Mouse (Mus musculus): ENCODE measurements around the gene Brms1l. TPM values are rescaled to one million over a fixed set of nuclear protein-coding genes. Genes with fewer than 3 reads are reported as not detected.

The Brms1l gene
- polyA plus RNA-seq, 1 experiment from 2014 or later: 51.5 TPM

DNA sequence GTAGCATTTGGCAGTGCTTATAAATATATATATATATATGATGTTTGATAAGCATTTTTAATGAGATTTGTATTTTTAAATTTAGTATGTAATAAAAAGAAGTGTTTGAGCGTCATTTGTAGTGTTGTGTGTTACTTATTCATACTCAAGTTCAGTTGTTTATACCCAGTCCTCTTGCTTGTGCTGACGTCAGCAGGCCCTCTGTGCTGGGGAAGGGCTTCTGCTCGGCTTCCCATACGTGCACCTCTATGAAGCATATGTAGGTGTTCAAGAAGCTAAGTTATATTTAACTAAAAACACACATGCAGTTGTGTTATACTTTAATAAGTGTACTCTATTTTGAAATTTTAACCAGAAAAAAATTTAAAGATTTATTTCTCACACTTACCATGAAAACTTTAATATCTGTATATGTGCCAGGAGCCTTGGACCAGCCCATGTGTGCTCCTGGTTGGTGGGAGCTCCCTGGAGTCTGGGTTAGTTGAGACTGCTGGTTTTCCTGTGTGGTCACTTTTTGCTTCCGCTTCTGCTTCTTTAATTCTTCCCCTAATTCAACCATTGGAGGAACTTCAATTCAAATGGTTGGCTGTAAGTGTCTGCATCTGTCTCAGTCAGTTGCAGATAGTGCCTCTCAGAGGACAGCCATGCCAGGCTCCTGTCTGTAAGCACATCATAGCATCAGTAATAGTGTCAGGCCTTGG, 33.6 kb downstream of the Brms1l start:
- Histone ChIP-seq H3K27me3 (no peaks in the 10 kb centered on the region), H3K27ac (no peak overlapping the region), H3K4me3 (no peak overlapping the region), H3K36me3 (peaks cover 62% of the 10 kb centered on the region), H3K9me3 (no peaks in the 10 kb centered on the region), H3K9ac (no peak overlapping the region), H3K4me2 (no peak overlapping the region), H3K4me1 (replicated peaks) (no peaks in the 10 kb centered on the region)
- 98% methylated on average over 5 of the region's 5 CpGs for WGBS
- ATAC-seq (ENCODE audit: low FRiP score): no peak

DNA sequence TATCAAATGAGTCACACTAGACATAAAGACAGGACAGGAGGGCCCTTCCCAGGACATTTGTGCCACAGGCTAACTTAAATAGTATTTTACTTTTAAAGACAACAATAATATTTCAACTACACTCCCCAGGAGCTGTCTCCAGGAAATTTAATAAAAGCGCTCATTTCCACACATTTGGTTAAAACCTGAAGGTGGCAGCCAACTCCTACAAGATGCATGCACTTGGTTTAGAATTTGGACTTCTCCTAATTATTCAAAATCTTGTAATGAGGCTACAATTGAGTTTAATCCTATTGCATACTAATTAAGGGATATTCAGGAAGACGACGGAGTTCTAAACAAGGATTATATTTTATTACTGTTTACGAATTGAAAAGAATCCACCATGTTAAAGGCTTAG, 49.3 kb downstream of the Brms1l start:
- Histone ChIP-seq H3K4me1 (replicated peaks) (no peaks in the 10 kb centered on the region), H3K9me3 (no peaks in the 10 kb centered on the region), H3K4me2 (no peak overlapping the region), H3K4me3 (no peak overlapping the region), H3K36me3 (no peaks in the 10 kb centered on the region), H3K27ac (no peak overlapping the region), H3K27me3 (no peaks in the 10 kb centered on the region), H3K9ac (no peak overlapping the region)
- 77% methylated on average over 4 of the region's 4 CpGs for WGBS
- no peak for ATAC-seq (ENCODE audit: low FRiP score)

DNA sequence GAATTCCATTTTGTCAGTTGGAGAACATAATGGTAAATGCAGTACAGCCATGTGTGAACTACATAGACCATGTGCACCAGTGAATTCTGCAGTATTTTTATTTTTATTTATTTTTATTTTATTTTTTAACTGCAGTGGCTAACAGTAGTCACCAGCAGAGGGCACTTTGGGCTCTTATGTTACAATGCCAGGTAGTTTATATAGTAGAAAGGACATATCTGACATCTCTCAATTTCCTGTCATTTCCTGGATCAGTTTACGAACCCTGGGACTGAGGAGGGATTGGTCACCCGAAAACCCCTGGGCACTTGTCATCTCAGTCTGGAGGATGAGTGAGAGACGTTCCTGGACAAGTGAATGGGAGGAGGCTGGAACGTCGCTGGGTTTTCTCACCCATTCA, 52.4 kb downstream of the Brms1l start:
- H3K36me3 ChIP-seq: no peaks in the 10 kb centered on the region
- peak; percentile 61; the same call in 1 of the 2 replicates for ATAC-seq (ENCODE audit: low FRiP score)
- peak overlapping the region; percentile 40 for H3K4me2 ChIP-seq
- no peaks in the 10 kb centered on the region for H3K9me3 ChIP-seq
- H3K27ac ChIP-seq: no peak overlapping the region
- 43% methylated on average over 5 of the region's 5 CpGs for WGBS
- peak overlapping the region; percentile 12; the same call in 1 of the 2 replicates for H3K4me3 ChIP-seq
- H3K4me1 ChIP-seq (replicated peaks): no peaks in the 10 kb centered on the region
- no peaks in the 10 kb centered on the region for H3K27me3 ChIP-seq
- no peak overlapping the region for H3K9ac ChIP-seq

- no peaks in the 10 kb centered on the region for H3K36me3 ChIP-seq
- no peak overlapping the region for H3K27ac ChIP-seq
- H3K4me3 ChIP-seq: no peak overlapping the region
- no peak overlapping the region for H3K9ac ChIP-seq
- H3K27me3 ChIP-seq: no peaks in the 10 kb centered on the region
- no peaks in the 10 kb centered on the region for H3K9me3 ChIP-seq
- no peak overlapping the region for H3K4me2 ChIP-seq
- no peaks in the 10 kb centered on the region for H3K4me1 ChIP-seq (replicated peaks)
- WGBS: 85% methylated on average over 1 of the region's 1 CpGs
- no peak for ATAC-seq (ENCODE audit: low FRiP score)
These were observed 68.7 kb downstream of the Brms1l start for GRCm38 (mm10) chr12:55904801-55905200.

- Histone ChIP-seq H3K36me3 (no peaks in the 10 kb centered on the region), H3K9me3 (no peaks in the 10 kb centered on the region), H3K27ac (no peak overlapping the region), H3K4me2 (no peak overlapping the region), H3K4me3 (no peak overlapping the region), H3K9ac (no peak overlapping the region), H3K27me3 (no peaks in the 10 kb centered on the region), H3K4me1 (replicated peaks) (no peaks in the 10 kb centered on the region)
- WGBS: 26% methylated on average over 3 of the region's 3 CpGs
- ATAC-seq (ENCODE audit: low FRiP score): no peak
These were observed 76.0 kb downstream of the Brms1l start for GRCm38 (mm10) chr12:55912138-55912537.

- Histone ChIP-seq H3K36me3 (no peaks in the 10 kb centered on the region), H3K4me2 (no peak overlapping the region), H3K4me1 (replicated peaks) (no peaks in the 10 kb centered on the region), H3K27me3 (no peaks in the 10 kb centered on the region), H3K4me3 (no peak overlapping the region), H3K9me3 (no peaks in the 10 kb centered on the region), H3K27ac (no peak overlapping the region), H3K9ac (no peak overlapping the region)
- 74% methylated on average over 9 of the region's 9 CpGs for WGBS
- ATAC-seq (ENCODE audit: low FRiP score): no peak
These were observed 77.1 kb downstream of the Brms1l start for GRCm38 (mm10) chr12:55913201-55913600.

DNA sequence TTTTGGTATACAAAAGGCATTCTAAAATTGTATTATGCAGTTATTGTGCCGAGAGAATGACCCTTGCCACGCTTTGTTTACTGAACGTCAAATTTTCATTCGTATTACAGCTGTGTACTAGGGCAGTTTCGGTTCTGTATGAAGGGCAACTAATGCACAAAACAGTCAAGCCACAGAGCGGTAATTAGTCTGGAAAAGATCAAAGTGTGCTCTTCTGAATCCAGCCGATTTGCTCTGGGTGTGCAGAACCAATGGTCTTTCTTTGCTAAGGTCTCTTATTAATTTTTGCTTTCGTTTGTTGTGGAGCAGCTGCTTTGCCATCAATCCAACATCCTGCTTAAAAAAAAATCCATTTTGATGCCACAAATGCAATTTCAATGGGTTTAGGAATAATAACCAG, 80.1 kb downstream of the Brms1l start:
- Histone ChIP-seq H3K4me1 (replicated peaks) (no peaks in the 10 kb centered on the region), H3K9me3 (no peaks in the 10 kb centered on the region), H3K27me3 (no peaks in the 10 kb centered on the region), H3K36me3 (no peaks in the 10 kb centered on the region), H3K9ac (no peak overlapping the region), H3K4me3 (no peak overlapping the region), H3K4me2 (no peak overlapping the region), H3K27ac (no peak overlapping the region)
- 58% methylated on average over 8 of the region's 8 CpGs for WGBS
- ATAC-seq (ENCODE audit: low FRiP score): no peak

DNA sequence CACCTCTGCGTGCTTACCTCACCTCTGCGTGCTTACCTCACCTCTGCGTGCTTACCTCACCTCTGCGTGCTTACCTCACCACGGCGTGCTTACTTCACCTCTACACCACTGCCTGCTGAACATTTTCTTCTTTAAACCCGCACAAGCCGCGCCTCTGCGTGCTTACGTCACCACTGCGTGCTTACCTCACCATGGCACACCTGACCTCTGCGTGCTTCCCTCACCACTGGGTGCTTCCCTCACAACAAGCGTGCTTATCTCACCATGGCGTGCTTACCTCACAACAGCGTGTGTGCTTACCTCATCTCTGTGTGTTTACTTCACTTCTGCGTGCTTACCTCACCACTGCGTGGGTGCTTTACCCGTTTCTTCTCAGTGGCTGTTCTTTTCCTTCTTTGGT, 80.9 kb downstream of the Brms1l start:
- no peak overlapping the region for H3K4me2 ChIP-seq
- no peak overlapping the region for H3K4me3 ChIP-seq
- no peak overlapping the region for H3K27ac ChIP-seq
- no peaks in the 10 kb centered on the region for H3K9me3 ChIP-seq
- WGBS: 95% methylated on average over 19 of the region's 19 CpGs
- H3K4me1 ChIP-seq (replicated peaks): no peaks in the 10 kb centered on the region
- H3K9ac ChIP-seq: no peak overlapping the region
- H3K27me3 ChIP-seq: no peaks in the 10 kb centered on the region
- ATAC-seq (ENCODE audit: low FRiP score): no peak
- no peaks in the 10 kb centered on the region for H3K36me3 ChIP-seq

Small RNA genes lying within 50 kb of the gene (microRNA-seq; reads per million reads assigned to microRNA genes)
- gene Gm23394: 3.0 reads per million, percentile 7 among the genes with 10 or more reads in this experiment

Other genes starting within 250 kb of the Brms1l start
- 1.2 and 2.8 TPM in 2 replicates for gene Insm2, start 236.9 kb upstream of the Brms1l start, polyA plus RNA-seq (2015; fragmentation: Nextera tagmentation; extraction: Ambion mirVana)
- 21.9 and 22.2 TPM in 2 replicates for gene Ralgapa1, start 15.2 kb upstream of the Brms1l start, polyA plus RNA-seq (2015; fragmentation: Nextera tagmentation; extraction: Ambion mirVana)